Mouse (Mus musculus) c-Kit-positive CD71-positive TER-119-negative erythroid progenitor cells, embryonic 14.5 days (primary cell): ENCODE measurements around the gene Ccdc127.

ENCODE experiments used
- DNase-seq: peaks from one replicate; pipeline ENCODE4 v3.0.0-alpha.2; 2013; ENCODE audit warnings: low read depth

The Ccdc127 gene

GRCm38 (mm10) chr13:74349566-74350434, at the start of gene Ccdc127, which contains the start of gene Sdha:
Gene Ccdc127 (plus strand): TSS chr13:74350309.
Gene Sdha (minus strand): TSS chr13:74350280.
- peak; percentile 96 for DNase-seq

DNA sequence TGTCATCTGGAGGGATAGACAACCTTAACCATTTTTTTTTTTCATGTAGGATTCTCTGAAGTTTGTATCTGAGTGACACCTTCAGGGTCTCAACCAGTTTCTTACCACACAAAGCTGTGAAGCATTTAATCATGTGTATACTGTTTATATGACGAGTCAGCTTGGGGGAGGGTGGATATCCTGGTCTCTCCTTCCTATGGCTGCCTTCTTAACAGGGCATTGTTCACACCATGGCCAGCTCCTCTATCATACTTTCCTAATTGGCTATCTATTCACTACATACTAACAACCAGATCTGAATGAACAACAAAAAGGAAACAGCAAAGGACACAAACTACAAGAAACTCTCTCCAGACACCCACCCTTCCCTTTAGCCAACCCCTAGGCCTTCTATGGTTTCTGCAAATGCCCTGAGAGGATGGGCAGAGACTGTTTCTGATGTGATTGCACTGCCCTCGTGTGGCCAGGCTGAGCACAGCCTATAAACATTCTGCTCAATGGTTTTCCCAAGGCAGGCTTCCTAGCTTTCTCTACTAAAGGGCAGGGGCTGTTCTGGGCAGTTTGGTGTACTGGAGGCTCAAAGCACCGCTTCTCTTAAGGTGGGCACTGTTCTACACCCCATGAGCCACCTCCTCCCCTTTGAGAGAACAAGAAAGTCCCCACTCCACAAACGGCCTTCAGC, 49.0 kb upstream of the Ccdc127 start:
- DNase-seq: no peak

DNA sequence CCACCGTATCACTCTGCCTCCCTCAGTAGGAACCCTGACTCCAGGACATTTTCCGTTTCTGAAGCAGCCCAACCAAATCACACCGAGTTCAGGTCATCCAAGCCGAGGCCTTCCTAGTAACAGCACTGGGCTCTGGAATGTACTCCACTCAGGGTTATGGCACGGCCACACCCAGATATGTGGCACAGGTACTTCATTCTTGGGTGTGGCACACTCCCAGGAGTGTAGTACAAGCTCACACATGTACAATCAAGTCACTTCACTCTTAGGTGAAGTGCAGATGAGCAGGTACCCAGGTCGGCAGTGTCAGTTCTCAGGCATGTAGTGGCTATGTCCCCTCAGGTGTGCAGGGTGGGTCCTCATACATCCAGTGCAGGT, 48.5 kb upstream of the Ccdc127 start:
- no peak for DNase-seq

DNA sequence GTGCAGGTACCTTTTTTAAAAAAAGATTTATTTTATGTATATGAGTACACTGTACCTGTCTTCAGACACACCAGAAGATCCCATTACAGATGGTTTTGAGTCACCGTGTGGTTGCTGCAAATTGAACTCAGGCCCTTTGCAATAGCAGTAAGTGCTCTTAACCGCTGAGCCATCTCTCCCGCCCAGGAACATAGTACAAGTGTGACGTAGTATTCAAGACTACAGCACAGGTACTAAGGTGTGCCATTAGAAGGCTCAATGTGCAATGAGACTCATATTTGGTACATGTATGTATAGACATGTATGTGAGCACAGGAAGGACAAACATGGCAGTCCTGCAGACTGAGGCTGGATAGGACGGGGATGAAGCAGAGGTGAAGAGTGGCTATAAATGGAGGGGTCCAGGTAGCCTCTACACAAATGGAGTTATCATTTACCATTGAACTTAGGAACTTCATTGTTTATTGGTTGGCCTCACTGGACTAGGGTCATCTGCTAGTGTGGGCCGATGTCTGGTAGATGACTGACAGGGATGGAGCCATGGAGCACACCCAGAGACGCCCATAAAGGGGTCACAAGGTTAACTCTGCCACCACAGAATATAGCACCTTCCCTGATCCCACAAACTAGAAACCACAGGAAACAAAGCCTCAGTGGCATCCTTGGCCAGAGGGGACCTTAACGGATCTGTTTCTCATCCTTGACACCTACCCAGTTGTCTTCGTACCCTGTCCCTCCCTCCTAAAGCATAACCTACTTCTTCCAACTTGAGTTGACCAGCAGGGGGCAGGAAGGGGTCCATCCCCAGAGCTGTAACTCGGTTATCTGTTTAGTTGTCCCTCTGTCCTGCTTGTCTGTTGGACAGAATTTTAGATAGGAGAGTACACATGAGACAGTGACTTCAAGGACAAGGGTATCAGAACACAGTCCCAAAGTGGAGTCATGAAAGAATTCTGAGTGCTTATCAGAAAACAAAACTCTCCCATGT, 47.8 kb upstream of the Ccdc127 start:
- DNase-seq: no peak

- DNase-seq: no peak
Observed at GRCm38 (mm10) chr13:74305380-74305779, 44.7 kb upstream of the Ccdc127 start.

GRCm38 (mm10) chr13:74305780-74306179, 44.3 kb upstream of the Ccdc127 start:
- no peak for DNase-seq

DNA sequence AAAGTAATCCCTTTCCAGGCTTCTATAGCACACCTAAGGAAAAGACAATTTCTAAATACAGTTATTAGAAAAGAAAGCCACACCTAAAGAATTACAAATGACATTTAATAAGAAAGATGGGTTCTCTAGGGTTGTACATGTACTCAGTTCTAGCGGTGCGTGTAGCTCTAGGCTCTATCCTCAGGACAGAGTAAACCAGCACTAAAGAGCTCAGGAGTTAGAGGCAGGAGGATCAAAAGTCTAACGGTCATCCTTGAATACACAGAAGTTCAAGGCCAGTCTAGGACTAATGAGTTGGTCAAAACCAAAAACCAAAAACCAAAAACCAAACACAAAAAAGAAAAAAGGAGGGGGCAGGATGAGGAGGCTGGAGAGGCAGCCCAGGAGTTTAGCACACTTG, 35.5 kb upstream of the Ccdc127 start:
- DNase-seq: no peak

DNA sequence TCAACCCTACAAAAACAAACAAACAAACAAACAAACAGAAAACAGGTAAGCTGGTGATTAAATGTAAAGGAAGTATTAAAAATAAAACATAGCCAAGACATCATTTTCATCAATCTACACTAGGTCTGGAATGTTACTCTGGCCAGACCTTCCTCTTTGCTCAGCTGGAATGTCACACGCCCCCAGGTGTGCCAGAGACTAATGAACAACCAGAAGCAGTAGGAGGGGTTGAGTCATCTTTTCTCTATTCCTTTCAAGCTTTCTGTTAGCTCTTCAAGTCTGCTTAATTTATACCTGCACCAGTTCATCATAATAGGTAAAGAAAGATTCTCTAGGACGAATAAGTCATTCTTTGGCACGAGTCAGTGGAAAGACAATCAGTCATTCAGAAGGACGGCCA, 33.7 kb upstream of the Ccdc127 start:
- no peak for DNase-seq

GRCm38 (mm10) chr13:74316789-74317169, 33.3 kb upstream of the Ccdc127 start:
- no peak for DNase-seq

- peak; percentile 99 for DNase-seq
Observed at GRCm38 (mm10) chr13:74317170-74317849, 32.8 kb upstream of the Ccdc127 start, which contains the start of gene Pdcd6. Gene Pdcd6 (minus strand): TSS chr13:74317580.

GRCm38 (mm10) chr13:74329321-74329720, 20.8 kb upstream of the Ccdc127 start:
- no peak for DNase-seq

GRCm38 (mm10) chr13:74341036-74341435, 9.1 kb upstream of the Ccdc127 start:
- peak; percentile 51 for DNase-seq

DNA sequence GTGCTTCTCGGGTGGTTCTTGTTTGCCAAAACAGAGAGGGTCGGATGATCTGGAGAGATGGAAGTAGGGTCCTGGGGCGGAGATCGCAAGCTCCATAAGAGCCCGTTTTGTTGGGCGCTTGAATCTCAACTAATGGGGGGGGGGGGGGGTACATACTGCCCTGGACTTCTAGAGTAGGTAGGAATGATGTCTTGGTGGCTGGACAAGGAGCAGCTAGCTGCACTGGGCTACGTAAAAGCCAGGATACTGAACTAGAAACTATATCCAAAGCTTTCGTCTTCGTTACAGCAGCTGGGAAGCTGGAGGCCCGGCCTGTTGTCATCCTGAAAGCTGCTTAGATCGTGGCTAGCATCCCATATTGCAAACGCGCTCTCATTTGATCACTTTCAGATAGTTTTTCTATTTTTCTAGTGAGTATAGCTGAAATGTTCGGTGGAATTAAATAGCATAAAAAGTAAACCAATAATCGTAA, 362 bp downstream of the Ccdc127 start:
- DNase-seq: peak; percentile 29

- DNase-seq: no peak
Observed at GRCm38 (mm10) chr13:74356491-74356890, 6.4 kb downstream of the Ccdc127 start.

DNA sequence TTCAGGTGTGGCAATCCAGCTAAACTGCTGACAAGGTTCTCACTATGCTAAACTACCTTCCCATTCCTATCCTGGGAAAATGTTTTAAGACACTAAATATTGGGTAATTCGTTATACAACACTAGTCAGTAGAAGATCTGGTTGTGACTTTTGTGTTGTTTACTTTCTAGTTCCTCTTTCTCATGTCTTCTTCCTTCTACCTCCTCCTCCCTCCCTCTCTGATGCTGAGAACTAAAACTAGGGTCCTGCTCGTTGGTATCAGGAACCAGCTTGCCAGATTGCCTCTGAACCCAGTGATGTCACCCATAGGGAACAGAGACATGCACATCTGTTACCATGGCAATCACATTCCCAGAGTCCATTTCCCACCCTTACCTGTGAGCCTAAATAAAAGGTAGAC, 12.1 kb downstream of the Ccdc127 start:
- no peak for DNase-seq

DNA sequence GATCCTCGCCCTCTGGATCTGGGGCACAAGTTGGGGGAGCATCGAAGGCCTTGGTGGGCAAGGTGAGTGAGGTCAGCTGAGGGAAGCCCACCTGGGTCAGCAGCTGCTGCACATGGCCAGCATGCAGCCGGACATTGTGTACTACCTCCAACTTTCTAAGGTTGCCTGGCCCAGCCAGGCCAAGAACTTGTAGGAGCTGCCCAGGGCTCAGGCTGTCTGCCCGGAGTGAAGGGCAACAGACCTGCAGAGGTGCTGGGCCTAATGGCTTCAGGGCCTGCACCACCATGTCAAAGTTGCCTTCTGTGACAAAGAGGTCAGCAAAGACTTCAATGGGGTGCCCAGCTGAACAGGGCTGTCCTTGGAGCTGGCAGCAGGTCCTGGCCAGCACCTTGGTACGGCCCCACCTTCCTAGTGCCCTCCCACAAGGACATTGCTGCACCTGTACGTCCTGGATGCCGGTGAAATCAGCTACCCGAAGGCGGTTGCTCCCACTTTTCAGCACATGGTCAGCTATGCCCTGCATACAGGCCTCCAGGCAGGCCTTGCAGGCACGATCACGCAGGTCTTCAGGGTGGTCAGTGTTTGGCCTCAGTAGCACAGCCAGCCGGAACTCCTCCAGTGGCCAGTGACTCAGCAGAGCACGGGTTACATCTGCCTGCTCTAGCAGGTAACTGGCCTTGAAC, 13.2 kb downstream of the Ccdc127 start:
- DNase-seq: no peak

- no peak for DNase-seq
Observed at GRCm38 (mm10) chr13:74363859-74364235, 13.7 kb downstream of the Ccdc127 start, which contains the start of gene Lrrc14b. Gene Lrrc14b (minus strand): TSS chr13:74364005.

DNA sequence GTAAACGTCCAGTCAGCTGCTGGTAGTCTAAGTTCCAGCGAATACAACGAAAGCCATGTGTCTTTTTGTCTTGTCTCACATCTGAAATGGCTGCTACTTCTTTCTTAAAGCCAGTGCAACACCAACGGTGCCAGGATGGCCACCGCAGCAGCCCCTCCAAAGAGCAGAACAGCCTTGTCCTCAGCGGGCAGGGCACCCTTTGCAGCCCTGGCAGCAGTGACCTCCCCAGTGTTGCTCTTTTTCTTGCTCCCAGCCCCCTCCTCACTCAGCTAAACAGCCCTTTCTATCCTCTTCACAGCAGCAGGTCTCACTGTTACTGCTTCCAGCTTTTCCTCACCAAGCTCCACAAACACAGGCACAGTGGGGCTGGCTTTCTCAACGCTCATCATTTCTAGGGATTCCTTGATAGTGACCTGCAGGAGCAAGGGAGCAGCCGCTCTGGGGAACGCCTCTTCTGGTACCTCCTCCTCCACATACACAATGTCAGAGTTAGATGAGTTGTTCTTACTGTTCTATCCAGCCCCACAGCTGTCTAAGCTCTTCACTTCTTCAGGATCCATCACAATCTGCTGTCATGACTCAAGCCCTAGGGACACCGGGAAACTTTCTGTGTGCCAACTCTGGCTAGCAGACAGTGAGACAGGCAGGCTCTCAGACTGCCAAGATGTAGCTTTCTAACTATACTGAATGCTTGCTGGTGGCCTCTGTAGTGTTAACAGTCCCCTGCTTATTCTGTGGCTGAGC, 31.6 kb downstream of the Ccdc127 start:
- no peak for DNase-seq

DNA sequence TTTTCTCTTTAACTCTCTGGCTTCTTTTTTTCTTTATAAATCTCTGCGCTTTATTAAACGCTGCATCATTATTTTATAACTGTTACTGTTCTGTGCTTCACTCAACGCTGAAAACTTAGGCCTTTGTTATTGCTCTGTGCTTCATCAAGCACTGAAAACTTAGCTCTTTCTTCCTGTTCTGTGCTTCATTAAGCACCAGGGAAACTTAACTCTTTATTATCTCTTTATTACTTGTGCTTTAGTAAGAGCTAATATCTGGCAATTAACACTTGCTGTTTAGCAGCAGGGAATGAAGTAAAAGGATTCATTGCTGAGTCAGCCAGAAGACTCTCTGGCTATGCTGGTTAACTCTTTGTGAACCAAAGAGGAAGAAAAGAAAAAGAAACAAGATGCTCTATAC, 32.2 kb downstream of the Ccdc127 start:
- DNase-seq: no peak

- DNase-seq: no peak
Observed at GRCm38 (mm10) chr13:74389730-74390129, 39.6 kb downstream of the Ccdc127 start.
